Mouse (Mus musculus): ENCODE data around the gene Ralgapb.

- TF ChIP-seq CTCF (IDR thresholded peaks at IDR 0.05; ENCODE audit: control insufficient read depth, insufficient read depth, insufficient read length), result no peak
- no peak for TF ChIP-seq USF1 (IDR thresholded peaks at IDR 0.05; ENCODE audit: low read depth)
- TF ChIP-seq CEBPB (IDR thresholded peaks at IDR 0.05; ENCODE audit: low read depth), result no peak
- no peak for TF ChIP-seq MAX (IDR thresholded peaks at IDR 0.05)
Observed at GRCm38 (mm10) chr2:158524129-158524860, 114.6 kb downstream of the Ralgapb start.
